Mouse (Mus musculus) hindbrain, embryonic 10.5 days (tissue): ENCODE results near the gene Slc36a4. TPM values are rescaled to one million over a fixed set of nuclear protein-coding genes. Genes with fewer than 3 reads are reported as not detected.

Experiments used
- DNase-seq: peaks from one replicate; pipeline ENCODE4 v3.0.0-alpha.2; 2017; ENCODE audit warnings: low spot score
- H3K27ac ChIP-seq: fragments of 300-500 bp; sonication (generic); 2 replicates; pipeline ENCODE4 v1.5.1; 2016; ENCODE audit warnings: mild to moderate bottlenecking, moderate library complexity
- H3K27me3 ChIP-seq: fragments of 300-500 bp; sonication (generic); 2 replicates; pipeline ENCODE4 v1.6.1; 2016; ENCODE audit warnings: mild to moderate bottlenecking; ENCODE audit not compliant: poor library complexity, insufficient read depth, severe bottlenecking
- H3K36me3 ChIP-seq: fragments of 300-500 bp; sonication (generic); 2 replicates; pipeline ENCODE4 v1.6.1; 2016; ENCODE audit warnings: mild to moderate bottlenecking, moderate library complexity
- H3K4me1 ChIP-seq: fragments of 300-500 bp; sonication (generic); replicated peaks from 2 replicates; pipeline ENCODE4 v1.6.1; 2016; ENCODE audit warnings: mild to moderate bottlenecking
- H3K4me3 ChIP-seq: fragments of 300-500 bp; sonication (generic); 2 replicates; pipeline ENCODE4 v1.5.1; 2016; ENCODE audit warnings: mild to moderate bottlenecking, moderate library complexity
- H3K9me3 ChIP-seq: fragments of 300-500 bp; sonication (generic); 2 replicates; pipeline ENCODE4 v1.6.1; 2016; ENCODE audit warnings: mild to moderate bottlenecking, moderate library complexity
- WGBS: fragments of 180-500 bp; shearing (Covaris S2); methylation state at CpG from one replicate; pipeline ENCODE4 v1.1.7; 2016; 5-methylcytosine and 5-hydroxymethylcytosine counted together
- polyA plus RNA-seq: library from polyadenylated mRNA; unstranded; fragments of >200 nt; fragmentation: Nextera tagmentation; extraction: Ambion mirVana; gene quantifications from 2 replicates; pipeline ENCODE4 v1.2.1, GENCODE M21; 2016

Gene Slc36a4
- polyA plus RNA-seq, 1 experiment from 2014 or later, result 12.4 TPM

DNA sequence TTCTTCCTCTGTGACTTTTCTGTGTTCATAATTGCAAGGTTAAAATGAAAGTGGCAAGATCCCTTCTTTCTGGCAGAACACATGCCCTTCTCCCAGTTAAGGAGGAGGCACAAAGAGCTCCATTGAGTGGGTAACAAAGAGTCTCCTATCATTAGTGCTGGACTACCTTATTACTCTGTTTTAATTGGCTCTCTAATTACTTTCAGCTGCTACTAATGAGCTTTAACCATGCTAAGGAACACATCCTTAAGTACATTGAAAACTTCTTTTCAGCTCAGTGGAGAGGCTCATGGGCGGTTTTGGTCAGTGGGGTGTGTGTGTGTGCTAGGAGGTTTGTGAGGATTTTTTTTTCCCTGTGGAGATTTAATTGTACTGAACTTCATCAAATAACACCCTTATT lies 65.4 kb downstream of the Slc36a4 start:
- Histone ChIP-seq H3K36me3 (no peaks in the 10 kb centered on the region), H3K27ac (no peak overlapping the region), H3K4me1 (0 out of 2 replicates have a peak, but pooled peaks cover 5% of the 10 kb centered on the region), H3K27me3 (peaks cover 4% of the 10 kb centered on the region; the same call in 1 of the 2 replicates), H3K9me3 (no peaks in the 10 kb centered on the region), H3K4me3 (no peak overlapping the region)
- no peak for DNase-seq
- WGBS, result 69% methylated on average over 1 of the region's 1 CpGs

DNA sequence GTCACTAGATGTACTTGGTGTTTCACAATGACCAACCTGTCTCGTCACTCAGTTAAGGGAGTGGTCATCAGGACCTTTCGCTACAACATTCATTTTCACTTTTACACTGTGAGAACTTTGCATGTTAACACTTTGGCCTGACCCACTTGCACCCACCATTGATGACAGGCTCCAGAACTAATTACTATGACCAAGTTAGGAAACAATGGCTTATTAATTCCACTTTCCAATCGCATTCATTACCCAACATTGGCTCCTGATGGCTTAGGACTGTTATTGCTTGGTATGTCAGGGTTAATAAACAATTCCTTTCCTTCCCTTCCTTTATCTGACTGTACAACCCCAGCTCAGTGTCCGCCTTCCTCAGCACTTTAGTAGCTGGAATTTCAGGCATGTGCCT lies 72.4 kb downstream of the Slc36a4 start:
- no peaks in the 10 kb centered on the region for H3K27me3 ChIP-seq
- no peaks in the 10 kb centered on the region for H3K9me3 ChIP-seq
- no peak for DNase-seq
- WGBS, result 75% methylated on average over 4 of the region's 4 CpGs
- no peak overlapping the region for H3K27ac ChIP-seq
- no peak overlapping the region for H3K4me3 ChIP-seq
- no peaks in the 10 kb centered on the region; the same call in 1 of the 2 replicates for H3K4me1 ChIP-seq
- H3K36me3 ChIP-seq, result no peaks in the 10 kb centered on the region

DNA sequence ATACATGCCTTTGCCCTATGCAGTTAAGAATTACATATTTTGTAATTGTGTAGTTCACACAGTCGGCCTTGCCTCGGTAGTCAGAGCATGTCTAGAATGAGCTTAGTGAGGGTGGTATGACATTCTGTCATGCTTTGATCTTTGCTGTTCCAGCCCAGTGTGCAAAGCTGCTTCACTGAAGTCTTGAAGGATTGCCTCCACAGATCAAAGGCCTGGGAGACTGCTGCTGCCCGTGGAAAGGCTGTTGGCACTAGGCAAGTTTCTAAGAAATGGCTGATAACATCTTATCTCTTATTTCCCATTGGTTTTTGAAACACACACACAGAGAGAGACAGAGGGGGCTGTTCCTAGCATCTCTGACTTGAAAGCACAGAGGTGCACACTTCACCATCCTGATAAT lies 76.7 kb downstream of the Slc36a4 start:
- no peak overlapping the region for H3K4me3 ChIP-seq
- 76% methylated on average over 3 of the region's 3 CpGs for WGBS

DNA sequence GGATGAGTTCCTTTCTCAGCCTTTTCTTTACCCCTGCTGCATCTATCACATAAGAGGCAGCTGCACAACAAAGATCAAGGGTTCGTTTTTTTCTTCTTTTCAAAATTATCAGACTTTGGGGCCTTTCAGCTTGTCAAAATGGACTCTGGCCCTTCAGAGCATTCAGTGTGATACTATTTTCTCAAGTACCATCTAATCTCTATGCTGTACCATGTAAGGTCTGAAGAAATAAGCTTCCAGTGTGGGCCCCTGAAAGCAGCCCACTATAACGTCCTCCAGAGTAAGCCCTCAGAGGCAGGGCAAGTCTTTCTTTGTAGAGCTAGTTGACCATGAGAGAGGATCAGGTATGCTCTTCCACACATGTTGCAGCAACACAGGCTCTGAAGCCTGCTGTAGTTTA lies 77.1 kb downstream of the Slc36a4 start:
- no peaks in the 10 kb centered on the region for H3K9me3 ChIP-seq
- H3K27me3 ChIP-seq, result no peaks in the 10 kb centered on the region
- DNase-seq, result no peak
- no peaks in the 10 kb centered on the region for H3K36me3 ChIP-seq
- H3K4me3 ChIP-seq, result no peak overlapping the region
- no peaks in the 10 kb centered on the region; the same call in 1 of the 2 replicates for H3K4me1 ChIP-seq
- no peak overlapping the region for H3K27ac ChIP-seq
- WGBS, result 81% methylated on average over 2 of the region's 2 CpGs

More for the DNA sequence above, 76.7 kb downstream of the Slc36a4 start:
- Histone ChIP-seq H3K36me3 (no peaks in the 10 kb centered on the region), H3K27ac (no peak overlapping the region), H3K4me1 (no peaks in the 10 kb centered on the region; the same call in 1 of the 2 replicates), H3K27me3 (no peaks in the 10 kb centered on the region), H3K9me3 (no peaks in the 10 kb centered on the region)
- no peak for DNase-seq

DNA sequence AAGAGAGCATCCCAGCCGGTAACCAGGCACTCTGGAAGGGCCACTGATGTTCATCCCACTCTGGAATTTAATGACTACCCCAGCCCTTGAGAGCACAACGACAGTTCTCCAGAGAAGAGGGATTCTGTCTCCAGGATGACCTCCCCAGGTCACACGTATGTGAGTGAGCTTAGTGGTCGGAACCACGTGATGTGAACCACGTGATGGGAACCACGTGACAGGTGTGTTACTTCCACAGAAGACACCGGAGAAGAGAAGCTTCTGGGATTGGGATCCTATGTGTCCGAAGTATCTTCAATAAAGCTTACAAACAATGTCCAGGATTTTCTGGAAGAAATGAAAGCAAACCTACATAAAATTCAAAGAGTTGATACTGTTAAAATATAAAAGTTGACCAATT lies 82.5 kb downstream of the Slc36a4 start:
- WGBS, result 91% methylated on average over 9 of the region's 9 CpGs
- H3K4me3 ChIP-seq, result no peak overlapping the region

More for the DNA sequence above, 82.5 kb downstream of the Slc36a4 start:
- no peaks in the 10 kb centered on the region for H3K36me3 ChIP-seq
- H3K27ac ChIP-seq, result no peak overlapping the region
- no peaks in the 10 kb centered on the region for H3K4me1 ChIP-seq
- H3K9me3 ChIP-seq, result no peaks in the 10 kb centered on the region
- no peaks in the 10 kb centered on the region for H3K27me3 ChIP-seq
- no peak for DNase-seq

Other genes with a start within 250 kb of the Slc36a4 start
- 2.1 and 2.6 TPM in 2 replicates for gene Smco4, start 216.3 kb upstream of the Slc36a4 start, polyA plus RNA-seq
- gene Deup1, start 81.8 kb upstream of the Slc36a4 start, polyA plus RNA-seq, result 4.2 and 5.8 TPM in 2 replicates
- gene Mtnr1b, start 164.8 kb downstream of the Slc36a4 start, polyA plus RNA-seq, result not detected in 2 replicates